Mouse (Mus musculus) kidney, postnatal 0 days (tissue): ENCODE results near the gene Celsr1. TPM values are rescaled to one million over a fixed set of nuclear protein-coding genes. Genes with fewer than 3 reads are reported as not detected.

Source experiments
- ATAC-seq: fragments of 200-750 bp; cut with Nextera tagmentation; replicated peaks from 2 replicates; pipeline ENCODE4 v1.8.0; 2017; ENCODE audit warnings: low read depth, moderate number of reproducible peaks, moderate TSS enrichment, moderate library complexity; ENCODE audit not compliant: low FRiP score
- DNase-seq: peaks from one replicate; pipeline ENCODE4 v3.0.0-alpha.2; 2016; ENCODE audit warnings: low spot score
- H3K27ac ChIP-seq: fragments of 300-500 bp; sonication (generic); 2 replicates; pipeline ENCODE4 v1.5.1; 2014; ENCODE audit warnings: mild to moderate bottlenecking
- H3K27me3 ChIP-seq: fragments of 300-500 bp; sonication (generic); 2 replicates; pipeline ENCODE4 v1.6.1; 2014; ENCODE audit warnings: low read length, mixed read lengths; ENCODE audit not compliant: insufficient read depth
- H3K36me3 ChIP-seq: fragments of 300-500 bp; sonication (generic); 2 replicates; pipeline ENCODE4 v1.6.1; 2014; ENCODE audit warnings: low read length, mixed read lengths; ENCODE audit not compliant: insufficient read depth
- H3K4me1 ChIP-seq: fragments of 300-500 bp; sonication (generic); replicated peaks from 2 replicates; pipeline ENCODE4 v1.6.1; 2014; ENCODE audit warnings: antibody characterized with exemption, low read length, mixed read lengths; ENCODE audit not compliant: insufficient read depth
- H3K4me2 ChIP-seq: fragments of 300-500 bp; sonication (generic); 2 replicates; pipeline ENCODE4 v1.6.1; 2014; ENCODE audit warnings: mild to moderate bottlenecking, low read length, moderate library complexity, mixed read lengths
- H3K4me3 ChIP-seq: fragments of 300-500 bp; sonication (generic); replicated peaks from 2 replicates; pipeline ENCODE4 v1.5.1; 2014; ENCODE audit warnings: low read depth, low read length
- H3K9ac ChIP-seq: fragments of 300-500 bp; sonication (generic); 2 replicates; pipeline ENCODE4 v1.6.1; 2014; ENCODE audit warnings: low read depth, low read length
- H3K9me3 ChIP-seq: fragments of 300-500 bp; sonication (generic); replicated peaks from 2 replicates; pipeline ENCODE4 v1.6.1; 2016; ENCODE audit warnings: low read length, inconsistent platforms, mixed read lengths
- CTCF ChIP-seq: IDR thresholded peaks from 2 replicates; pipeline ENCODE4 v1.5.1; 2016; ENCODE audit warnings: antibody characterized with exemption, low read depth, mild to moderate bottlenecking, moderate library complexity
- WGBS: fragments of 180-500 bp; shearing (Covaris S2); extraction: QIAGEN DNeasy Blood & Tissue Kit; methylation state at CpG from one replicate; pipeline ENCODE4 v1.1.7; 2014; 5-methylcytosine and 5-hydroxymethylcytosine counted together
- polyA plus RNA-seq: library from polyadenylated mRNA; unstranded; fragments of >200 nt; fragmentation: Nextera tagmentation; extraction: Ambion mirVana; gene quantifications from 2 replicates; pipeline ENCODE4 v1.2.1, GENCODE M21; 2015

Celsr1 gene
- polyA plus RNA-seq, 1 experiment from 2014 or later, result 2.9 TPM

GRCm38 (mm10) chr15:86074171-86074937 is 40.8 kb upstream of the Celsr1 start:
- Histone ChIP-seq H3K27me3 (no peaks in the 10 kb centered on the region), H3K9ac (no peak overlapping the region), H3K4me3 (no peak overlapping the region), H3K27ac (0 out of 2 replicates have a peak overlapping the region, but pooled peaks have one; percentile 6), H3K36me3 (no peaks in the 10 kb centered on the region), H3K4me1 (peaks cover 26% of the 10 kb centered on the region), H3K9me3 (no peaks in the 10 kb centered on the region), H3K4me2 (no peak overlapping the region)
- no peak for TF ChIP-seq CTCF
- whole genome bisulfite sequencing, result 62% methylated on average over 16 of the region's 16 CpGs
- ATAC-seq, result no peak
- DNase-seq, result no peak

GRCm38 (mm10) chr15:86071166-86071565 is 37.6 kb upstream of the Celsr1 start:
- DNase-seq (no peak), ATAC-seq (no peak)
- H3K27ac ChIP-seq, result no peak overlapping the region
- no peak overlapping the region for H3K4me3 ChIP-seq
- peaks cover 30% of the 10 kb centered on the region for H3K4me1 ChIP-seq
- no peaks in the 10 kb centered on the region for H3K36me3 ChIP-seq
- no peak overlapping the region for H3K9ac ChIP-seq
- no peaks in the 10 kb centered on the region for H3K9me3 ChIP-seq
- H3K27me3 ChIP-seq, result no peaks in the 10 kb centered on the region
- no peak overlapping the region for H3K4me2 ChIP-seq
- TF ChIP-seq CTCF, result no peak
- 71% methylated on average over 1 of the region's 1 CpGs for WGBS

- Histone ChIP-seq H3K4me3 (no peak overlapping the region), H3K27ac (no peak overlapping the region), H3K4me1 (peaks cover 30% of the 10 kb centered on the region), H3K9ac (no peak overlapping the region), H3K4me2 (no peak overlapping the region), H3K36me3 (no peaks in the 10 kb centered on the region), H3K27me3 (no peaks in the 10 kb centered on the region), H3K9me3 (no peaks in the 10 kb centered on the region)
- ATAC-seq, result no peak
- no peak for DNase-seq
- no peak for TF ChIP-seq CTCF
- WGBS, result 63% methylated on average over 11 of the region's 11 CpGs
Measured at GRCm38 (mm10) chr15:86070368-86070767, 36.8 kb upstream of the Celsr1 start.

GRCm38 (mm10) chr15:86069011-86069791 is 35.6 kb upstream of the Celsr1 start:
- 74% methylated on average over 10 of the region's 10 CpGs for WGBS
- H3K9me3 ChIP-seq, result no peaks in the 10 kb centered on the region
- no peak for TF ChIP-seq CTCF
- no peak overlapping the region for H3K9ac ChIP-seq
- peaks cover 36% of the 10 kb centered on the region for H3K4me1 ChIP-seq
- H3K4me2 ChIP-seq, result no peak overlapping the region
- no peaks in the 10 kb centered on the region for H3K27me3 ChIP-seq
- H3K27ac ChIP-seq, result no peak overlapping the region
- H3K4me3 ChIP-seq, result no peak overlapping the region
- ATAC-seq (no peak), DNase-seq (no peak)
- H3K36me3 ChIP-seq, result no peaks in the 10 kb centered on the region

GRCm38 (mm10) chr15:86067941-86068495 is 34.4 kb upstream of the Celsr1 start:
- no peak for TF ChIP-seq CTCF
- ATAC-seq, result no peak
- H3K27me3 ChIP-seq, result no peaks in the 10 kb centered on the region
- H3K9me3 ChIP-seq, result no peaks in the 10 kb centered on the region
- no peaks in the 10 kb centered on the region for H3K36me3 ChIP-seq
- WGBS, result 79% methylated on average over 4 of the region's 4 CpGs
- H3K4me1 ChIP-seq, result peaks cover 31% of the 10 kb centered on the region
- H3K27ac ChIP-seq, result no peak overlapping the region
- DNase-seq, result no peak
- no peak overlapping the region for H3K4me2 ChIP-seq
- no peak overlapping the region for H3K9ac ChIP-seq
- no peak overlapping the region for H3K4me3 ChIP-seq

- TF ChIP-seq CTCF, result no peak
- Histone ChIP-seq H3K36me3 (no peaks in the 10 kb centered on the region), H3K27ac (no peak overlapping the region), H3K27me3 (no peaks in the 10 kb centered on the region), H3K4me2 (no peak overlapping the region), H3K4me3 (no peak overlapping the region), H3K9me3 (no peaks in the 10 kb centered on the region), H3K9ac (no peak overlapping the region), H3K4me1 (peaks cover 31% of the 10 kb centered on the region)
- ATAC-seq (peak; percentile 58; the same call in 1 of the 2 replicates), DNase-seq (peak; percentile 58)
- WGBS, result 12% methylated on average over 6 of the region's 6 CpGs
Measured at GRCm38 (mm10) chr15:86067581-86067910, 34.0 kb upstream of the Celsr1 start.
